Mouse (Mus musculus) testis, adult 2 months (tissue): Measurements from ENCODE around the gene Tspan33.

Experiments
- CTCF ChIP-seq: fragments of 200-500 bp; IDR thresholded peaks from 2 replicates; pipeline ENCODE4 v1.5.1; 2012; ENCODE audit warnings: low read depth, mild to moderate bottlenecking, inconsistent platforms, low read length, moderate library complexity; ENCODE audit not compliant: control insufficient read depth, insufficient read depth, insufficient replicate concordance
- POLR2A ChIP-seq: fragments of 200-500 bp; IDR thresholded peaks from 2 replicates; pipeline ENCODE4 v1.6.1; 2012; ENCODE audit warnings: low read depth, mild to moderate bottlenecking, inconsistent platforms, low read length, moderate library complexity; ENCODE audit not compliant: control insufficient read depth

GRCm38 (mm10) chr6:29673739-29674138 is 20.3 kb upstream of the Tspan33 start:
- TF ChIP-seq POLR2A (no peak), CTCF (no peak)
